In genomic region chr7:130174525-130174924, GRCm38 (mm10) we compare ENCODE assay signal across 8 mouse cellular contexts.
DNase-seq lines count a peak whose midpoint lies in the region; ATAC-seq and TF ChIP-seq lines count a peak whose summit lies in the region.

No protein-coding gene starts in this region.

- TF ChIP-seq CTCF in liver, postnatal 0 days (IDR thresholded peaks at IDR 0.05; ENCODE audit: low read depth): no peak
- TF ChIP-seq CTCF in layer of hippocampus, adult 2 months (conservative IDR thresholded peaks at IDR 0.05): no peak

- H3K9ac ChIP-seq in liver, postnatal 0 days (replicated peaks): no peak overlapping the region

- no peak for ATAC-seq in liver, postnatal 0 days

- peak; percentile 55 to 77 for DNase-seq in adrenal gland, adult (ENCODE audit: inconsistent age in 2 of 2, low spot score in 1 of 2)
- DNase-seq in adrenal gland, adult 18-20 months (ENCODE audit: low spot score in 2 of 2): no peak
- DNase-seq in ovary, adult 18-20 months (ENCODE audit: low spot score): peak; percentile 26
- DNase-seq in ovary, postnatal 10 days (ENCODE audit: low spot score): no peak
- DNase-seq in lung, adult 18-20 months: peak; percentile 34 to 55
- DNase-seq in liver, postnatal 0 days: no peak
- DNase-seq in layer of hippocampus, adult 2 months (ENCODE audit: low spot score in 2 of 2): no peak
- no peak for DNase-seq in cerebellum, adult 11 months

- H3K4me3 ChIP-seq in liver, postnatal 0 days (ENCODE audit: low read depth, low read length): no peak overlapping the region
- no peak overlapping the region for H3K4me3 ChIP-seq in layer of hippocampus, adult 2 months

- no peaks in the 10 kb centered on the region for H3K27me3 ChIP-seq in liver, postnatal 0 days (ENCODE audit: insufficient read depth, low read length)

- no peak for TF ChIP-seq EP300 in liver, postnatal 0 days (IDR thresholded peaks at IDR 0.05; ENCODE audit: low read depth)

- H3K36me3 ChIP-seq in liver, postnatal 0 days (replicated peaks; ENCODE audit: insufficient read depth, low read length): no peaks in the 10 kb centered on the region; the same call in 1 of the 2 replicates

- no peaks in the 10 kb centered on the region for H3K9me3 ChIP-seq in liver, postnatal 0 days (ENCODE audit: low read length)

- no peak overlapping the region for H3K4me2 ChIP-seq in liver, postnatal 0 days (ENCODE audit: low read depth, low read length)

- 59% methylated on average over 7 of the region's 7 CpGs for WGBS in liver, postnatal 0 days (ENCODE audit: insufficient replicate concordance)

- H3K4me1 ChIP-seq in liver, postnatal 0 days (ENCODE audit: insufficient read depth): no peaks in the 10 kb centered on the region

- no peak overlapping the region for H3K27ac ChIP-seq in liver, postnatal 0 days (ENCODE audit: low read depth)
- H3K27ac ChIP-seq in layer of hippocampus, adult 2 months: no peak overlapping the region

Comparison
In these comparisons a context has a peak if more than half of its experiments do, and no peak if none do; other contexts are left out.
1. DNase-seq: peak in adrenal gland, adult (2 of 2), ovary, adult 18-20 months (single experiment) and lung, adult 18-20 months (2 of 2); none in adrenal gland, adult 18-20 months (0 of 2), ovary, postnatal 10 days (single experiment), liver, postnatal 0 days (single experiment), layer of hippocampus, adult 2 months (0 of 2) and cerebellum, adult 11 months (single experiment).